Mouse (Mus musculus) forebrain, embryonic 11.5 days (tissue): ENCODE results near the gene Sike1. TPM values are rescaled to one million over a fixed set of nuclear protein-coding genes. Genes with fewer than 3 reads are reported as not detected.

ENCODE experiments used
- ATAC-seq: fragments of 200-750 bp; cut with Nextera tagmentation; replicated peaks from 2 replicates; pipeline ENCODE4 v1.8.0; 2017; ENCODE audit warnings: moderate TSS enrichment; ENCODE audit not compliant: low FRiP score
- DNase-seq: peaks from one replicate; pipeline ENCODE4 v3.0.0-alpha.2; 2017; ENCODE audit warnings: low spot score
- H3K27ac ChIP-seq: fragments of 300-500 bp; sonication (generic); 2 replicates; pipeline ENCODE4 v1.5.1; 2014; ENCODE audit warnings: low read depth, low read length
- H3K27me3 ChIP-seq: fragments of 300-500 bp; sonication (generic); 2 replicates; pipeline ENCODE4 v1.6.1; 2014; ENCODE audit warnings: mild to moderate bottlenecking, low read length, mixed read lengths; ENCODE audit not compliant: control insufficient read depth, insufficient read depth
- H3K36me3 ChIP-seq: fragments of 300-500 bp; sonication (generic); 2 replicates; pipeline ENCODE4 v1.6.1; 2014; ENCODE audit warnings: mild to moderate bottlenecking, low read length, moderate library complexity, mixed read lengths; ENCODE audit not compliant: control insufficient read depth, insufficient read depth
- H3K4me1 ChIP-seq: fragments of 300-500 bp; sonication (generic); replicated peaks from 2 replicates; pipeline ENCODE4 v1.6.1; 2014; ENCODE audit warnings: low read length, mixed read lengths; ENCODE audit not compliant: control insufficient read depth, insufficient read depth
- H3K4me2 ChIP-seq: fragments of 300-500 bp; sonication (generic); 2 replicates; pipeline ENCODE4 v1.6.1; 2014; ENCODE audit warnings: low read depth, mild to moderate bottlenecking, low read length, moderate library complexity, mixed read lengths; ENCODE audit not compliant: severe bottlenecking
- H3K4me3 ChIP-seq: fragments of 300-500 bp; sonication (generic); 2 replicates; pipeline ENCODE4 v1.5.1; 2014; ENCODE audit warnings: low read depth, low read length
- H3K9ac ChIP-seq: fragments of 300-500 bp; sonication (generic); 2 replicates; pipeline ENCODE4 v1.6.1; 2014; ENCODE audit warnings: low read length
- H3K9me3 ChIP-seq: fragments of 300-500 bp; sonication (generic); 2 replicates; pipeline ENCODE4 v1.6.1; 2016; ENCODE audit warnings: low read length, mixed read lengths; ENCODE audit not compliant: control insufficient read depth
- WGBS: fragments of 180-500 bp; shearing (Covaris S2); extraction: QIAGEN DNeasy Blood & Tissue Kit; methylation state at CpG from one replicate; pipeline ENCODE4 v1.1.7; 2014; 5-methylcytosine and 5-hydroxymethylcytosine counted together
- polyA plus RNA-seq: library from polyadenylated mRNA; unstranded; fragments of >200 nt; fragmentation: Nextera tagmentation; extraction: Ambion mirVana; gene quantifications from 2 replicates; pipeline ENCODE4 v1.2.1, GENCODE M21; 2014

Sike1 gene
- polyA plus RNA-seq, result 80.7 and 102 TPM in 2 replicates

DNA sequence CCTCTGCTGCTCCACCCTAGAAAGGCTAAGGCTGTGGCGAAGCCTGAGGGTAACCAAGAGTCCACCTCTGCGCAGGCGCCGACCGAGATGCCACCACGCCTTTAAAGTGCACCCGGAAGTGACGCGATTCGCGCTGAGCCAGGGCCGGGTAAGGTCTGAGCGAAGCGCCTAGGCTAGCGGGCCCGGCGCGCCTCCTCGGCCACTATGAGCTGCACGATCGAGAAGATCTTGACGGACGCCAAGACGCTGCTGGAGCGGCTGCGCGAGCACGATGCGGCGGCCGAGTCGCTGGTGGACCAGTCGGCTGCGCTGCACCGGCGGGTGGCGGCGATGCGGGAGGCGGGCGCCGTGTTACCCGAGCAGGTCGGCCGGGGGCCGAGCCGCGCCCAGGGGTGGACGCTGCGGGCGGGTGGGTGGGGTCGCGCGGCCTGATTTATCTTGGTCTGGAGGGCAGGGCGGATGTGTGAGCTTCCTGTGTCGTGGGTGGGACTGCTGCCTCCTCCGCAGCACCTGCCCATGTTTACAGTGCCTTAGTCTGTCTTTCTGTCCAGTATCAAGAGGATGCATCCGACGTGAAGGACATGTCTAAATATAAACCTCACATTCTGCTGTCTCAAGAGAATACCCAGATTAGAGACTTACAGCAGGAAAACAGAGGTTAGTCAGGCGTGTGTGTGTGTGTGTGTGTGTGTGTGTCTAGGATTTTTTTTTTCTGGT is at the start of gene Sike1:
Sike1 (plus strand) TSS at position 104 of the 717 bp plus-strand sequence.
- under 1% methylated on average over 60 of the region's 60 CpGs for WGBS
- ATAC-seq, result peak; percentile 97

DNA sequence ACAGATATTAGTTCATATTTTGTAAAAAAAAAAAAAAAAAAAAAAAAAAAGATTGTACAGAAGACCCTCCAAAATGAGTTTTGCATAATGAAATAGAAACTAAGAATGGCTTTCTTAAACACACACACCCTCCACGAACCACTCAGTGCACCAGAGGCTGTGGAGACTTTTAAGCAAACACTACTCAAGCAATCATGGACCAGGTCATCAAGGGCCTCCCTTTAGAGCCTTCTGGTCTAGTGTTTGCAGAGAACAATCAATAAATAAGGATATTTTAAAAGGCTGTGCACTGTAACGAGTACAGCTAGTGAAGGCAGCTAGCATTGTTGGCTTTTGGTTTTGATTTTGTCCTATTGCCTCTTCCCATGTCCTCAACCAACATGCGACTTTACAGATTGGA is 49.2 kb upstream of the Sike1 start:
- Histone ChIP-seq H3K9ac (no peak overlapping the region), H3K4me2 (no peak overlapping the region), H3K27me3 (no peaks in the 10 kb centered on the region), H3K36me3 (no peaks in the 10 kb centered on the region), H3K4me3 (no peak overlapping the region), H3K4me1 (no peaks in the 10 kb centered on the region), H3K9me3 (no peaks in the 10 kb centered on the region), H3K27ac (no peak overlapping the region)
- DNase-seq (no peak), ATAC-seq (no peak)
- WGBS, result 83% methylated on average over 3 of the region's 3 CpGs

More for the DNA sequence above, at the start of gene Sike1:
- Histone ChIP-seq H3K4me1 (0 out of 2 replicates have a peak, but pooled peaks cover 2% of the 10 kb centered on the region), H3K27ac (peak within 1 kb of the TSS; percentile 76), H3K9ac (peak within 1 kb of the TSS; percentile 80), H3K4me3 (peak within 1 kb of the TSS; percentile 79), H3K4me2 (peak within 1 kb of the TSS; percentile 72), H3K36me3 (peaks cover 13% of the 10 kb centered on the region), H3K9me3 (no peaks in the 10 kb centered on the region), H3K27me3 (no peaks in the 10 kb centered on the region)
- DNase-seq, result peak; percentile 93

DNA sequence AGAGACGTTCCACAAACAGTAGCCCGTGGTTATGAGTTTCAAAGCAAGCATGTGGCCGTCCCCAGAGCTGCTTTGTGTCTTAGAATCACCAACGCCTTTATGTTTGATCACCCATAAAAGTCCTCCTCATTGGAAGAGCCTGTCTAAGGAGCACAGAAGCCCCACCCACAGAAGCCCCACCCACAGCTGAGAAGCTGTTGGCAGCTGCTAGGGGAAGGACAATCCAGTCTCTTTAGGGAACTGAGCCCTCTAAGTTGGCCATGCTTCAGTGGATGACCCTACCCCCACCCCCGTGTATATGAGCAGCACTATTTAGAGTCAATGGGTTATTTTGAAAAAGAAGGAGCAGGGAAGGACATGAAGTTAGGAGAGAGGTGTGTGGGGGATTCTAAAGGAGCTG is 48.6 kb upstream of the Sike1 start:
- H3K27me3 ChIP-seq, result no peaks in the 10 kb centered on the region
- H3K9me3 ChIP-seq, result no peaks in the 10 kb centered on the region
- H3K4me1 ChIP-seq, result no peaks in the 10 kb centered on the region
- H3K36me3 ChIP-seq, result no peaks in the 10 kb centered on the region
- no peak for DNase-seq
- no peak overlapping the region for H3K4me3 ChIP-seq
- H3K27ac ChIP-seq, result no peak overlapping the region
- no peak for ATAC-seq
- H3K4me2 ChIP-seq, result no peak overlapping the region
- no peak overlapping the region for H3K9ac ChIP-seq
- WGBS, result 48% methylated on average over 5 of the region's 5 CpGs

DNA sequence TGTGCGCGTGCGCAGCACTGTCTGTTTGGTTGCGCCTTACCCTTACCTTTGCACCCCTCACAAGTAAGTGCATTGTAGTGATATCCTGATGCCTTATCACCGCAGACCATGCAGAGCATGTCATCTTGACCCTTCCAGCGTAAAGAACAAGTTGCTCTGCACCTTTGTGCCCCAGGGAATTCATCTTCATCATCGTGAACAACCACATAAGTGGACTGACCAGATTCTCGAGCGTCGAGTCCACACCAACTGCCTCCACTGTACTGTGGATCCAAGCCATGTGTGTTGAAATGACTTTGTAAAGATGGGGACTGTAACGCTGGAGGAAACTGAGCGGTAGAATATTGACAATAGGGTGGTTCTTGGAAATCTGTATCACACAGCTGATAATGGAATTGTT is 41.0 kb upstream of the Sike1 start:
- WGBS, result 93% methylated on average over 12 of the region's 12 CpGs
- Histone ChIP-seq H3K4me2 (no peak overlapping the region), H3K9me3 (no peaks in the 10 kb centered on the region), H3K9ac (no peak overlapping the region), H3K36me3 (no peaks in the 10 kb centered on the region), H3K4me1 (no peaks in the 10 kb centered on the region), H3K27ac (no peak overlapping the region), H3K27me3 (no peaks in the 10 kb centered on the region), H3K4me3 (no peak overlapping the region)
- ATAC-seq (no peak), DNase-seq (no peak)

DNA sequence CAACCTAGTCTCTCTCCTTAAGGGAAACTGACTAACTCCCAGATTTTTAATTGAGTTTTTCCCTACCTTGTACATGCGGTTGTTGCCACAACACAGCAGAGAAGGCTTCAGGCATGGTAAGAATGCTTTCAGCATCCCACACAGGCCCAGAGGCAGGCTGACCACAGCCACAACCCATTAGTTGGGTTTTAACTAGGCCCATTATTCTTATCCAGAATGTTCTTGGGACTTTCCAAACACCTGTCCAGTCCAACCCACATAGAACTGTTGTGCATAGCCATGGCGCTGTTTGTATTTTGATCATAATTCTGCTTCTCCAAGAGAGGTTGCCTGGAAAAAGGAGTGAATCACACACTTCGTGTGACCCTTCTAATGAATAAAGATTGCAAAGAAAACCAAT is 40.4 kb upstream of the Sike1 start:
- no peak overlapping the region for H3K27ac ChIP-seq
- ATAC-seq, result no peak
- no peak overlapping the region for H3K4me3 ChIP-seq
- no peak overlapping the region for H3K4me2 ChIP-seq
- H3K36me3 ChIP-seq, result no peaks in the 10 kb centered on the region
- H3K27me3 ChIP-seq, result no peaks in the 10 kb centered on the region
- no peaks in the 10 kb centered on the region for H3K9me3 ChIP-seq
- H3K9ac ChIP-seq, result no peak overlapping the region
- WGBS, result 85% methylated on average over 3 of the region's 3 CpGs
- no peaks in the 10 kb centered on the region for H3K4me1 ChIP-seq
- DNase-seq, result no peak

DNA sequence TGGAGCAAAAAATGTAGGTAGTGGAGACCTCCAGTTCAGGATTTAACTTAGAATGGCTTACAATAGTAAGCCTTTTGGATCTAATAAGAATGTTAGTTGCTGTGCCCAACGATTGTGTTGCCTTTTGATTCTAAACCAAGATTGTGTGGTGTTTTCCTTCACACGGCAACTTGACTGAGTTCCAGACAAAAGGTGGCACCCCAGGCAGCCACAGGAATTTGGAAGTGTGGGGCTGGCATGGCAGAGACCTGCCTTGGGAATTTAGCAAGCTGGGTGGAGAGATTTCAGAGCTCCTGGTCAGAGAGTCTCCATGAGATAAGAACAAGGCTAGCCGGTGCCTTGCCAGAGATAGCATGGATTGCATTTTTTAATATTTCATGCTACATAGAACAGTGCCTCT is 39.9 kb upstream of the Sike1 start:
- H3K9ac ChIP-seq, result no peak overlapping the region
- no peaks in the 10 kb centered on the region for H3K36me3 ChIP-seq
- H3K27ac ChIP-seq, result no peak overlapping the region
- H3K27me3 ChIP-seq, result no peaks in the 10 kb centered on the region
- ATAC-seq (no peak), DNase-seq (no peak)
- 49% methylated on average over 3 of the region's 3 CpGs for WGBS
- H3K9me3 ChIP-seq, result no peaks in the 10 kb centered on the region
- H3K4me2 ChIP-seq, result no peak overlapping the region
- H3K4me3 ChIP-seq, result no peak overlapping the region
- H3K4me1 ChIP-seq, result no peaks in the 10 kb centered on the region

DNA sequence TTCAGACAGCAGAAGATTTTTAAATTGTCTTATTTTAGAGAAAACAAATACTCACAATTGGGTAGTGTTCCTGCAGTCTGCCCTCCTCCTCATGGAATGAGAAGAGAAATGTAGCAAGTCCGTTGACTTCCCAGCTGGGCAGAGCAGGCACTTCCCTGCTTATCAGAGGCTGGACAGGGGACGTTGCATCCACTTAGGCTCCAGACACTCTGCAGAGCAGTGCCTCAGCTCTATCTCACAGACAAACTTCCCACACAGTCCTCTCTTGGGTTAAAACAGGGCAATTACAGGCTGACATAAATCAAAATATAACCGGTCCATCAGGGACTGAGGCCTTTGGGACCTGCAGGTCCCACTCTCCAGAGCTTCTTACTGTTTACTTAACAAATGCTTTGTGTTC is 31.5 kb upstream of the Sike1 start, which contains the start of gene Nr1h5:
Nr1h5 (minus strand) TSS at position 101 of the 400 bp plus-strand sequence.
- Histone ChIP-seq H3K4me1 (no peaks in the 10 kb centered on the region; the same call in 1 of the 2 replicates), H3K4me3 (no peak within 1 kb of the TSS), H3K4me2 (no peak within 1 kb of the TSS), H3K36me3 (no peaks in the 10 kb centered on the region), H3K27ac (no peak within 1 kb of the TSS), H3K27me3 (no peaks in the 10 kb centered on the region), H3K9me3 (no peaks in the 10 kb centered on the region), H3K9ac (no peak within 1 kb of the TSS)
- DNase-seq (no peak), ATAC-seq (no peak)
- 58% methylated on average over 3 of the region's 3 CpGs for WGBS

DNA sequence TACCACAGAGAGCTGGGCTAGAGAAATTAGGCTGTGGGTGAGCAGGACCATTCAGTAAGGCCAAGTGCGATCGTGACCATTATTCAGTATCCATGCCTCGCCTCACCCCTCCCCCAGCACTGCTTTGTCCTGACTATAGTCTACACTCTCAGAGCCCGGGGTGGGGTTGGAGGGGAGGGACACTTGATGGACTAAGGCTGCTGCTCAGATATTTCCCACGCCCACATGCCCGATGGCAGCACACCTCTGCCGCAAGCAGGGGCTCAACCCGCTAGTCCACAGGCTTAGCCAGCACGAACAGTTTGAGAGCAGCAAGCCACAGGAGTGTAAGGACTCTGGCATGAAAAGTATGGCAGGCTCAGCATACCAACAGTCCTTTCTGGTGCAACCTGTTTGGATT is 25.4 kb upstream of the Sike1 start:
- Histone ChIP-seq H3K27ac (no peak overlapping the region), H3K4me3 (no peak overlapping the region), H3K36me3 (no peaks in the 10 kb centered on the region), H3K27me3 (no peaks in the 10 kb centered on the region), H3K4me1 (peaks cover 1% of the 10 kb centered on the region; the same call in 1 of the 2 replicates), H3K9ac (peak overlapping the region; percentile 6; the same call in 1 of the 2 replicates), H3K4me2 (no peak overlapping the region), H3K9me3 (no peaks in the 10 kb centered on the region)
- 48% methylated on average over 9 of the region's 9 CpGs for WGBS
- peak; percentile 89 for ATAC-seq
- DNase-seq, result peak; percentile 64

DNA sequence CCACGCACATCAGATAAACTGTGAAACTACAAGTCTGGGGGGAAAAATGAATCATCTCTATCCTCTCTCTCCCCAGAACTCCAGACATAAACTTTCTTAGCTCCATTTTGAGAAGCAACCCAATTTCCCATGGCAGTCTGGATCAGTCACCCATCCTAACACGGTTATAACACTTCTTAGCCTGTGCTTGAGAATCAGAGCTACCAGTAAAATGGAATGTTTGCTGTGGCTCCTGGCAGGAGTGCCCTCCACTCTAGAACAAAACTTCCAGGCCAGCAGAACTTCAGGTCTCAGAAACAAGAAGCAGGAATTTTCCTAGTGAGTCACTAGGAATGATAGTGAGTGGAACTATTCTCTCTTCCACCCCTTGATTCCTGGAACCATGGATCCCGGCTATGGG is 25.0 kb upstream of the Sike1 start:
- peaks cover 2% of the 10 kb centered on the region; the same call in 1 of the 2 replicates for H3K4me1 ChIP-seq
- H3K36me3 ChIP-seq, result no peaks in the 10 kb centered on the region
- no peaks in the 10 kb centered on the region for H3K9me3 ChIP-seq
- ATAC-seq (no peak), DNase-seq (no peak)
- H3K4me3 ChIP-seq, result no peak overlapping the region
- H3K27ac ChIP-seq, result no peak overlapping the region
- H3K4me2 ChIP-seq, result no peak overlapping the region
- peak overlapping the region; percentile 6; the same call in 1 of the 2 replicates for H3K9ac ChIP-seq
- H3K27me3 ChIP-seq, result no peaks in the 10 kb centered on the region
- WGBS, result 88% methylated on average over 3 of the region's 3 CpGs
